Mouse (Mus musculus) liver, postnatal 0 days (tissue): ENCODE measurements around the gene 1700102P08Rik.

Experiments used
- CTCF ChIP-seq: sonication (generic); IDR thresholded peaks from 2 replicates; pipeline ENCODE4 v1.5.1; 2016; ENCODE audit warnings: antibody characterized with exemption, low read depth
- EP300 ChIP-seq: IDR thresholded peaks from 2 replicates; pipeline ENCODE4 v1.6.1; 2016; ENCODE audit warnings: antibody characterized with exemption, low read depth, mild to moderate bottlenecking

DNA sequence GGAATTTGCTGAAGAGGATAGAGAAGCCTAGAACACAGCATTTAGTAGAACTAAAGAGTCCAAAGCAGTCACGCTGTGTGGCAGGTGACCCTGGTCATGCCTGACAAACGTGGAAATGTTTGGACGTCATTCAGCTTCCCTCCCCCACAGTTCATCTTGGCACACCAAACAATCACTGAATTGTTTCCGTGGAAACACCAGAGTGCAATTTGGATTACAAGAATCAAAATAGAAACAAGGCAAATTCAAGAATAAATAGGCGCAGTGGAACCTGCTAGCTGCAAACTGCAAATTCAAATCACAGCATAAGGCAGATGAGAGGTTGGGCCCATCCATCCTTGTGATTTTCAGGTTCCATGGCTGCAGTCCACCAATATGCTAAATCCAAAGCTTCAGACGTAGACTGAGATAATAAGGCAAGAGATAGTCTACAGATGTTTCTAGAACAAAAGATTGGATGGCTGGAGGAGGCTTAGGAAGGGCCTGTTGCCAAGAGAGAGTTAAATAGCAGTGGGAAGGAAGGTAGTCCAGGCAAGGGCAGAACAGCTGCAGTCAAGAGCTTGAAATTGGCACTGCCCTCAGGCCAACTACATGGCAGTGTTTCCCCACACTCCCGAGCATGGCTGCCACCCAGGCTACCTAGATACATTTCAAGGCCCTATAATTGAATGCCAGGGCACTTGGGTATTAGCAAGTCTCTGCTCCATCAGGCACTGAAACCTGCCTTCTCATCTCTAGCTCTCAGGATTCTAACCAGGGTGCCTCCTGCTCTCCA lies 8.8 kb downstream of the 1700102P08Rik start:
- no peak for TF ChIP-seq CTCF
- no peak for TF ChIP-seq EP300
